Mouse (Mus musculus): ENCODE measurements around the gene Grhl1.
"Not testable (repeated sequence)": the region's sequence is repeated elsewhere in the genome, so short reads cannot be mapped to it uniquely, and the experiment has no call there.

Gene Grhl1

GRCm38 (mm10) chr12:24592055-24592454, 20.0 kb downstream of the Grhl1 start:
- DNase-seq (ENCODE audit: low spot score), result no peak

GRCm38 (mm10) chr12:24592956-24593672, 21.0 kb downstream of the Grhl1 start:
- DNase-seq (ENCODE audit: low spot score), result peak; percentile 35

- no peak for DNase-seq (ENCODE audit: low spot score)
Measured at GRCm38 (mm10) chr12:24597376-24597775, 25.3 kb downstream of the Grhl1 start.

GRCm38 (mm10) chr12:24599366-24599895, 27.3 kb downstream of the Grhl1 start:
- no peak for DNase-seq (ENCODE audit: low spot score)

- no peak for DNase-seq (ENCODE audit: low spot score)
Measured at GRCm38 (mm10) chr12:24600074-24600473, 28.0 kb downstream of the Grhl1 start.

- DNase-seq (ENCODE audit: low spot score), result peak; percentile 90
Measured at GRCm38 (mm10) chr12:24600806-24601205, 28.7 kb downstream of the Grhl1 start.

DNA sequence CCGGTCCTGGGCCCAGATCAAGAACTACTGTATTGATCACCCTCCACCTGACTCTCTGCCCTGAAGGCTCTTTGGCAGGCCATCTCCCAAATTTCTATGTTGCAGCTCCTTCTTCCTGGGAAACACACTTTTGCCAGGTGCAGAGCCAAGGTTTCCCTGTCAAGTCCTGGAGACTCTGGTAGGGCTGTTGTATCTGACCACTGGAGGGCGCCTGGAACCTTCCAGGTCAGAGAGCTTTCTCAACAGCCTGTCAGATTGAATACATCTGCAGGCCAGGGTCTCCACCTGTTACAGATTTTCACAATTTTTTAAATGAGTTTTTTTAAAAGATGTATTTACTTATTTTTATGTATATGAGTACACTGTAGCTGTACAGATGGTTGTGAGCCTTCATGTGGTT, 31.2 kb downstream of the Grhl1 start:
- DNase-seq (ENCODE audit: low spot score), result peak; percentile 86

GRCm38 (mm10) chr12:24606166-24606565, 34.1 kb downstream of the Grhl1 start:
- DNase-seq (ENCODE audit: low spot score), result no peak

DNA sequence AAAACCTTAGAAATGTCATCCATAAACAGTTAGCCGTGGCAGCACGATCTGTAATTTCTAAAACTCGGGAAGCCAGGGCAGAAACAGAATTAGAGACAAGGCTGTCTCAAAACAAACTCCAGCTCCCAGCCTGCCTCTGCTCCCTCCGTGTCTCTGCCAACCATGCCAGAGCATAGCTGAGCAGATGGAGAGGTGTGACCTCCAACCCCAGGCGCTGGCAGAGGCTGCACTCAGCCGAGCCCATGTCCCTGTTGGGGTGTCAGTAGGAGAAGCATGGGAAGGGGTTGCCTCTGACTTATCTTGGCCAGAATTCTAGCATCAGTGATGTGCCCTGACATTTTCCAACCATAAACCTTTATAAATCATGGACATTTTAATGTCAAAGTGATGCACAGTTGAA, 40.5 kb downstream of the Grhl1 start:
- DNase-seq (ENCODE audit: low spot score), result no peak

- DNase-seq (ENCODE audit: low spot score), result no peak
Measured at GRCm38 (mm10) chr12:24614452-24615075, 42.5 kb downstream of the Grhl1 start.

DNA sequence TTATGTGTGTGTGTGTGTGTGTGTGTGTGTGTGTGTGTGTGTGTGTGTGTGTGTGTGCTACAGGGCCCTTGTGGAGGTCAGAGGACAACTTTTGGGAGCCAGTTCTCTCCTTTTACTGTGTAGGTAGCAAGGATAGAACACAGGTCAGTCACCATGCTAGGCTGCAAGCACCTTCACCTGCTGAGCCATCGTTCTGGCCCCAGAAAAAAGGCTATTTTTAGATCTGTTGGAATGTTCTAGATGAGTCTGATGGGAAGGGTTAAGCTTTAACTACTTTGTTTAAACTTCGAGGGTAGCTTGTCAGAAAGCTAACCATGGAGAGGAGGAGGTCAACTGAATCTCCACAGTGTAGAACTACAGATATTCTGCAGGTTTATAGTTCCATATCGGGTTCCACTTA, 43.1 kb downstream of the Grhl1 start:
- no peak for DNase-seq (ENCODE audit: low spot score)

DNA sequence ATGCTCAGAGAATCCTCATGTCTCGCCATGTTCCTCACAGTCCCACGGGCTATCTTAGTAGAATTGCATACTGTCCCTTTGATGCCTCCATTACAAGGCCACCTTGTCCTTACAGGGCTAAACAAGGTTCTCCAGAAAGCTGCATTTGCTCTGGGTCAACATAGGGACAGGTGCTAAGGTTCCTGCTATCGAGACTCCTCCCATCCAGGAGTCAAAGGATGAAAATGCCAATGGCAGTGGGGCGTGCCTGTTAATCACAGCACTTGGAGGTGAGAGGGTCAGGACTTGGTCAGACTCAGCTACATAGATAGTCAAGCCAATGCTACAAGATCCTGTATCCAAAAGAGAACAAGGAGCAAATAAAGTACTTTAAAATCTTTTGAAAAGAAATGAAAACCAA, 47.4 kb downstream of the Grhl1 start:
- DNase-seq (ENCODE audit: low spot score), result no peak

- DNase-seq (ENCODE audit: low spot score), result peak; percentile 36
Measured at GRCm38 (mm10) chr12:24623486-24624251, 51.6 kb downstream of the Grhl1 start.

DNA sequence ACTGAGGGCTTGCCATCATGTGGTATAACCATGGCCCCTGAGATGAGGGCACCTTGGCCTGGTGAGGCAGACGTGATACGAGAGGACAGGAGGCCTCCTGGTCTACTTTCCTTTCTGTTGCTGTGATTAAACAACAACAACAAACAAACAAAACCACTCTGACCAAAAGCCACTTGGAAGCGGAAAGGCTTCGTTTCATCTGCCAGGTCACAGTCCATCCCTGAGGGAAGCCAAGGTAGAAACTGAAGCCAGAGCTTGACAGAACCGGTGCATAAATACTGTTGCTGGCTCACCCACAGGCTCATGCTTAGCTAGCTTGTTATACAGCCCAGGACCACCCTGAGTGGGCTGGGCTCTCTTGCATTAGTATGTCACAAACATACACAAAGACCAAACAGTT, 54.3 kb downstream of the Grhl1 start:
- DNase-seq (ENCODE audit: low spot score), result no peak

- no peak for DNase-seq (ENCODE audit: low spot score)
Measured at GRCm38 (mm10) chr12:24627215-24627614, 55.1 kb downstream of the Grhl1 start.

DNA sequence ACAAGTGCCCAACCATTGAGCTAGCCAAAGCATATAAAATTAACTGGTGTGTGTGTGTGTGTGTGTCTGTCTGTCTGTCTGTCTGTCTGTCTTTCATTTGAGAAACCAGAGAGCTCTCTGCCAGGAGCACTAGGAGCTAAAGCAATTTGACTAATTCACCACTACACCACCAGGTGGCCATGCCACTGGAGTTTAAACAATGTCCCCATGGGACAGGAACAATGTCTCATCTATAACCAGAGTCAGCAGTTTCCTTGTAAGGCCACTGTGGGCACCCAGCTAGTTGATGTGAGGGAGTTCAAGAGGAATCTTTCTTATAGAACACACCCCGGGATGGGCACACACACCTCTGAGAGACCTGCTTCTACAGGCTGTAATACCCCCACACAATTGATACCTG, 58.1 kb downstream of the Grhl1 start:
- DNase-seq (ENCODE audit: low spot score), result peak; percentile 22

DNA sequence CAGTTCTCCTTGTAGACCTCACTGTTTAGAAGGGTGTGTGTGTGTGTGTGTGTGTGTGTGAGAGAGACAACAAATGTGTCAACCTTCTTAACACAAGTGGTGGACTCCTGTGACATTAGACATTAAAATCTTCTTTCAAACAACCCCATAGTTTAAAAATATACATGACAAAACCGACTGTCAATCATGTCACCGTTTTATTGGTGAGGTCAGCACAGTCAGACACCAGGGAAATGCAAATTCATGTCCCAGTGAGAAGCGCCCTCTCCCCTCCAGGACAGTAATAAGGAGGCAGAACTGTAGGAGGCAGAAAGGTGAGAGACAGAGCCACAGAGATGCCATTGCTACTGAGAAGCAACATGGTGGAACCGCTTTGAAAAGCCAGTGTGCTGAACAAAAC, 60.3 kb downstream of the Grhl1 start:
- DNase-seq (ENCODE audit: low spot score), result no peak

GRCm38 (mm10) chr12:24633753-24634191, 61.7 kb downstream of the Grhl1 start:
- DNase-seq (ENCODE audit: low spot score), result no peak

DNA sequence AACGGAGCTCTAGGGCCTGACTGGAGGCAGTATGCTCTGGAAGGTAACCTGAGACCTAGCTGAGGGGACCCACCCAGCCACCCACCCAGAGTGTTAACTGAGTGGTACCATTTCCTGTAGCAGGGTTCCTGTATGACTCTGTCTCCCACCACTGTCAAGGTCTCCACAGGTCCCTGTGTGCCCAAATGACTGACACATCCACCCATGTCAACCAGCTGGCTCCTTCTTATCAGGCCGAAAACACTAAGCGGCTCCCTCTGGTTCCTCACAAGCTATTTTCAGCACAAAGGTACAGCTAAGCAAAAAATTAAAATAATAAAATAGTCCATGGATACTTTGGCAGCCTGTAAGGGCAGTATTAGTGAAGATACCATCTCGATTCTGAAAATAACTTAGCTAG, 62.1 kb downstream of the Grhl1 start:
- DNase-seq (ENCODE audit: low spot score), result no peak

DNA sequence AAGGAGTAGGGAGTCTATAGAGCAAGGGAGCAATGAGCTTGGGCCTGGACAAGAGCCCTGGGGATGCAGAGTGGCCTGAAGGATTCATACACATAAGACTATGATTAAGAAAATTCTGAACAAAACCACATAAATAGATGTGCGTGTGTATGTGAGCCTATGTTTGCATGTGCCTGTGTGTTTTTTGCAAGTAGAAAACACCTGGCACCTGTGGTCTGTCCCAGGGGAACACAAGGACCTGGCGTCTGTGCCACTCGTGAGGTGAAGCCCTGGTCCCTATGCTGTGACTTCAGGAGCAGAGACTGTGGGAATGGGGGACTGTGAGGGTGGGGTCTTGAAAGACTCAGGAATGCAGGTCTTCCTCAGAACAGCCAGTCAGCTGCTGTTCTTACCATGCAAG, 62.6 kb downstream of the Grhl1 start:
- DNase-seq (ENCODE audit: low spot score), result no peak

- DNase-seq (ENCODE audit: low spot score), result not testable (repeated sequence)
Measured at GRCm38 (mm10) chr12:24638787-24639186, 66.7 kb downstream of the Grhl1 start.

GRCm38 (mm10) chr12:24642370-24642802, 70.3 kb downstream of the Grhl1 start:
- DNase-seq (ENCODE audit: low spot score), result no peak

DNA sequence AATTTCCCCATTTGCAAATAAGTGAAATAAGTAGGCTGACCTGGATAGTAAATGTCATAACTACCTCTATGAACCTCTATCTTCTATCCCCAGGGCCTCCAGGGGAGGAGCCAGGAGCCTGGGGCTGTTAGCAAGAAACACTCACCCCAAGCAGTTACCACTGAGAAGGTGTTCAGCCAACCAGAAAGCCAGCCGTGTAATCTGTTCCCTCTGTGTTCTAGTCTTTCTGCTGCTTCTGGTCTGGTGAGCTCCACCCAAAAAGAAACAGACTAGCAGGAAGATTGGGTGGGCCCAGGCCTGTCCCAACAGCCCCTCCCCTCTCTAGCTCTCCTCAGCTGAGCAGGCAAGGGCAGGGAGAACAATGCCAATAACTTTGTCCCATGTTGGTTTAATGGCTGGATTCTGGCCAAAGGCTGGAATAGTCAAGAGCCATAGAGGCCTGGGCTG, 72.1 kb downstream of the Grhl1 start:
- no peak for DNase-seq (ENCODE audit: low spot score)
